Mouse (Mus musculus): ENCODE data around the gene Pigs.

Pigs gene

GRCm38 (mm10) chr11:78363309-78364007 is 35.2 kb downstream of the Pigs start:
- in situ Hi-C loops (cut with MseI, MboI) = loop anchor here in 1 of 2 experiments (5.0 kb wide), 1 partner anchor 39 kb away; no protein-coding TSS in a partner anchor

- in situ Hi-C loops (cut with MseI, MboI) = loop anchor here in 1 of 2 experiments (5.0 kb wide), 1 partner anchor 38 kb away; no protein-coding TSS in a partner anchor
Observed at GRCm38 (mm10) chr11:78364103-78364502, 35.9 kb downstream of the Pigs start.

- in situ Hi-C loops (cut with MseI, MboI) = no loop called here
Observed at GRCm38 (mm10) chr11:78367456-78368225, 39.4 kb downstream of the Pigs start.

- in situ Hi-C loops (cut with MseI, MboI) = no loop called here
Observed at GRCm38 (mm10) chr11:78370389-78370788, 42.2 kb downstream of the Pigs start.

- in situ Hi-C loops (cut with MseI, MboI) = no loop called here
Observed at GRCm38 (mm10) chr11:78371711-78372110, 43.5 kb downstream of the Pigs start.

- in situ Hi-C loops (cut with MseI, MboI) = no loop called here
Observed at GRCm38 (mm10) chr11:78372166-78372565, 44.0 kb downstream of the Pigs start.

GRCm38 (mm10) chr11:78372610-78373009 is 44.4 kb downstream of the Pigs start:
- in situ Hi-C loops (cut with MseI, MboI) = no loop called here

GRCm38 (mm10) chr11:78374147-78374546 is 45.9 kb downstream of the Pigs start:
- in situ Hi-C loops (cut with MseI, MboI) = no loop called here

- in situ Hi-C loops (cut with MseI, MboI) = no loop called here
Observed at GRCm38 (mm10) chr11:78377549-78378159, 49.4 kb downstream of the Pigs start.

- in situ Hi-C loops (cut with MseI, MboI) = no loop called here
Observed at GRCm38 (mm10) chr11:78380351-78380750, 52.1 kb downstream of the Pigs start.

GRCm38 (mm10) chr11:78380996-78381395 is 52.8 kb downstream of the Pigs start:
- in situ Hi-C loops (cut with MseI, MboI) = no loop called here

- in situ Hi-C loops (cut with MseI, MboI) = no loop called here
Observed at GRCm38 (mm10) chr11:78382286-78382685, 54.1 kb downstream of the Pigs start.

- in situ Hi-C loops (cut with MseI, MboI) = no loop called here
Observed at GRCm38 (mm10) chr11:78382701-78383100, 54.5 kb downstream of the Pigs start.

- in situ Hi-C loops (cut with MseI, MboI) = no loop called here
Observed at GRCm38 (mm10) chr11:78385776-78386175, 57.6 kb downstream of the Pigs start.

- in situ Hi-C loops (cut with MseI, MboI) = no loop called here
Observed at GRCm38 (mm10) chr11:78386508-78387043, 58.4 kb downstream of the Pigs start, which contains the start of gene Foxn1. Gene Foxn1, minus strand, starts transcription at chr11:78386558.

All from mouse trophoblast stem cell (cell line).